ENCODE assay signal across 16 mouse cellular contexts in the genomic region with DNA sequence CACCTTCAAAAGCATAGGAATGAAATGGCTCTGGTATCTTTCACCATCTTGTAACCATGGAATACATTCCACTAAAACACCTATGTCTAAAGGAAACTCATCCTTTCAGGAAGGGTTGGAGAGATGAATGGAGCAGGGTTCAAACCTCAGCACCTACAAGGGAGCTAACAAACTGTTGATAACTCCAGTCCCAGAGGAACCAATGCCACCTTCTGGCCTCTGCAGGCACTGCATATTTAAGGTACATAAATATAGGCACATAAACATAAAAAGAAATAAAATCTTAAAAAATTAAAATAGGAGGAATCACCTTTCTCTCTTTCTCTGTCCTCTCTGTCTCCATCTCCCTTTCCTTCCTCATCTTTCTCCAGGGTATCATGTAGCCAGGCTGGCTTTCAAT.
DNase-seq lines count a peak whose midpoint lies in the region; ATAC-seq and TF ChIP-seq lines count a peak whose summit lies in the region.
"Had no signal": no experiment of that assay in that cellular context is flagged by ENCODE, and none has a peak within 500 bp of the region (broad histone marks: within the 10 kb centered on the region; RNA-seq: fewer than 3 reads in every experiment).

No protein-coding gene starts in this region.

- no peaks in the 10 kb centered on the region for H3K27me3 ChIP-seq in heart, adult 2 months (ENCODE audit: control insufficient read depth, insufficient read depth, low read length)
- H3K27me3 ChIP-seq in midbrain, postnatal 0 days (ENCODE audit: insufficient read depth, low read length): no peaks in the 10 kb centered on the region
- no peaks in the 10 kb centered on the region for H3K27me3 ChIP-seq in midbrain, embryonic 16.5 days (ENCODE audit: control insufficient read depth, insufficient read depth, low read depth, low read length)
- H3K27me3 ChIP-seq: limb, embryonic 15.5 days; midbrain, embryonic 15.5 days; neural tube, embryonic 13.5 days had no signal

- TF ChIP-seq EP300 in heart, adult 2 months (IDR thresholded peaks at IDR 0.05; ENCODE audit: insufficient read depth, low read depth, low read length): no peak

- no peak overlapping the region for H3K4me2 ChIP-seq in midbrain, postnatal 0 days (ENCODE audit: low read depth, low read length, poor library complexity, severe bottlenecking)
- no peak overlapping the region for H3K4me2 ChIP-seq in midbrain, embryonic 16.5 days (ENCODE audit: low read length)
- H3K4me2 ChIP-seq: limb, embryonic 15.5 days; midbrain, embryonic 15.5 days; neural tube, embryonic 13.5 days had no signal

- ATAC-seq in midbrain, postnatal 0 days (ENCODE audit: low FRiP score): no peak
- no peak for ATAC-seq in midbrain, embryonic 16.5 days
- ATAC-seq: midbrain, embryonic 15.5 days had no signal

- H3K4me3 ChIP-seq in heart, adult 2 months: no peak overlapping the region
- no peak overlapping the region for H3K4me3 ChIP-seq in midbrain, postnatal 0 days (ENCODE audit: low read depth, low read length)
- no peak overlapping the region for H3K4me3 ChIP-seq in midbrain, embryonic 16.5 days (ENCODE audit: low read depth, low read length)
- H3K4me3 ChIP-seq: forebrain, embryonic 10.5 days; limb, embryonic 15.5 days; midbrain, embryonic 15.5 days; neural tube, embryonic 13.5 days had no signal

- DNase-seq in heart, adult 2 months: no peak
- DNase-seq in heart, adult 8-10 months (ENCODE audit: low spot score): no peak
- no peak for DNase-seq in midbrain, postnatal 0 days (ENCODE audit: low spot score)
- DNase-seq in induced T-regulatory cell, adult 2 months (ENCODE audit: low read depth): peak; percentile 31
- DNase-seq in thymus, postnatal 4 days: peak; percentile 71
- no peak for DNase-seq in gastrocnemius, adult 8-10 months (ENCODE audit: low spot score in 2 of 2)
- DNase-seq in kidney, postnatal 4 days: no peak
- DNase-seq: cerebellum, adult 18-20 months; kidney, adult 11 months; lung, adult 2 months; right cerebral cortex, postnatal 25 days had no signal

- intact Hi-C loops in heart, adult 2 months (cut with DNase I): loop anchor here (5.0 kb wide), 1 partner anchor 438 kb away; a partner anchor contains a TSS

- H3K9me3 ChIP-seq in midbrain, postnatal 0 days (ENCODE audit: low read length): no peaks in the 10 kb centered on the region
- no peaks in the 10 kb centered on the region for H3K9me3 ChIP-seq in midbrain, embryonic 16.5 days (replicated peaks; ENCODE audit: control insufficient read depth, low read length, poor library complexity, severe bottlenecking)
- H3K9me3 ChIP-seq: forebrain, embryonic 10.5 days; limb, embryonic 15.5 days; midbrain, embryonic 15.5 days; neural tube, embryonic 13.5 days had no signal

- no peak overlapping the region for H3K27ac ChIP-seq in heart, adult 2 months
- no peak overlapping the region for H3K27ac ChIP-seq in midbrain, postnatal 0 days (ENCODE audit: low read depth, low read length)
- H3K27ac ChIP-seq in midbrain, embryonic 16.5 days (ENCODE audit: low read length): no peak overlapping the region
- H3K27ac ChIP-seq: forebrain, embryonic 10.5 days; limb, embryonic 15.5 days; midbrain, embryonic 15.5 days had no signal

- no peak overlapping the region for H3K9ac ChIP-seq in heart, adult 2 months (ENCODE audit: low read depth, low read length)
- H3K9ac ChIP-seq in midbrain, postnatal 0 days (replicated peaks; ENCODE audit: low read length, poor library complexity, severe bottlenecking): no peak overlapping the region
- H3K9ac ChIP-seq in midbrain, embryonic 16.5 days (ENCODE audit: low read depth, low read length): no peak overlapping the region
- H3K9ac ChIP-seq: limb, embryonic 15.5 days; midbrain, embryonic 15.5 days; neural tube, embryonic 13.5 days had no signal

- H3K79me2 ChIP-seq in heart, adult 2 months (replicated peaks; ENCODE audit: control insufficient read depth, insufficient read depth, low read length): no peaks in the 10 kb centered on the region

- peaks cover 6% of the 10 kb centered on the region for H3K4me1 ChIP-seq in heart, adult 2 months (ENCODE audit: control insufficient read depth, insufficient read depth, low read length)
- no peaks in the 10 kb centered on the region for H3K4me1 ChIP-seq in midbrain, postnatal 0 days (ENCODE audit: insufficient read depth, low read length)
- peaks cover 4% of the 10 kb centered on the region; the same call in 1 of the 2 replicates for H3K4me1 ChIP-seq in midbrain, embryonic 16.5 days (ENCODE audit: control insufficient read depth, insufficient read depth, low read length)
- H3K4me1 ChIP-seq: midbrain, embryonic 15.5 days had no signal

- TF ChIP-seq POLR2A in heart, adult 2 months (IDR thresholded peaks at IDR 0.05; ENCODE audit: insufficient read depth, low read depth, low read length): no peak

- TF ChIP-seq CTCF in heart, adult 2 months (IDR thresholded peaks at IDR 0.05): peak; percentile 43
- TF ChIP-seq CTCF in midbrain, postnatal 0 days (IDR thresholded peaks at IDR 0.05): peak; percentile 41; the same call in 1 of the 2 replicates

- H3K36me3 ChIP-seq in heart, adult 2 months (ENCODE audit: control insufficient read depth, insufficient read depth, low read length): no peaks in the 10 kb centered on the region
- H3K36me3 ChIP-seq in midbrain, postnatal 0 days (ENCODE audit: insufficient read depth, low read length): no peaks in the 10 kb centered on the region
- H3K36me3 ChIP-seq in midbrain, embryonic 16.5 days (ENCODE audit: control insufficient read depth, insufficient read depth, low read length): no peaks in the 10 kb centered on the region
- H3K36me3 ChIP-seq: forebrain, embryonic 10.5 days; limb, embryonic 15.5 days; midbrain, embryonic 15.5 days; neural tube, embryonic 13.5 days had no signal

Comparison
In these comparisons a context has a peak if more than half of its experiments do, and no peak if none do; other contexts are left out.
1. DNase-seq: peak in induced T-regulatory cell, adult 2 months (single experiment) and thymus, postnatal 4 days (single experiment); none in heart, adult 2 months (0 of 2), heart, adult 8-10 months (single experiment), midbrain, postnatal 0 days (single experiment), gastrocnemius, adult 8-10 months (0 of 2) and kidney, postnatal 4 days (0 of 2).